Mouse (Mus musculus) spleen, adult 2 months (tissue): ENCODE data around the gene A930009A15Rik.

Experiments used
- CTCF ChIP-seq: fragments of 200-500 bp; IDR thresholded peaks from 2 replicates; pipeline ENCODE4 v1.5.1; 2011; ENCODE audit warnings: mild to moderate bottlenecking, inconsistent platforms; ENCODE audit not compliant: insufficient read depth, insufficient read length, insufficient replicate concordance; ENCODE audit errors: extremely low read depth
- POLR2A ChIP-seq: fragments of 200-500 bp; IDR thresholded peaks from 2 replicates; pipeline ENCODE4 v1.6.1; 2011; ENCODE audit warnings: low read depth, low read length, inconsistent platforms

DNA sequence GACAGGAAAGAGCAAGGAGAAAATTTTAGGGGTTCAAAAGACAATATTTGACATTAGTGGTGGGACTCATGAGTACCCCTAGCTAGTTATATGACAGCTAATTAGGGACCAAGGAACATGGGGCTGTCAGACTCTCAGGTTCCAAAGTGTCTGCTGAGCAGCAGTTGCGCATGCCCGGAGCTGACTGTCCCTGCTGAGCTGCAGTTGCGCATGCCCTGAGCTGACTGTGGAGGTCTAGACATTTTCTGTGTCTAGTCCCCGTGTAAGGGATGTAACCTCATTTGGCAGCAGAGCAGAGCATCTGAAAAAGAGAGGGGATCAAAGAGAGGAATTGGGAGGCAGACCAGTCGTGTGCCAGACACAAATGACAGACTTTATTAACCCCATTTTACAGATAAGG lies 5.8 kb upstream of the A930009A15Rik start:
- TF ChIP-seq CTCF (no peak), POLR2A (no peak)
